Mouse (Mus musculus) myocyte (in vitro differentiated cells): ENCODE measurements around the gene Rabl3.

ENCODE experiments used
- CEBPB ChIP-seq: IDR thresholded peaks from 2 replicates; pipeline ENCODE4 v1.6.1; 2011; ENCODE audit warnings: mild to moderate bottlenecking, moderate library complexity; ENCODE audit not compliant: poor library complexity, insufficient read depth, severe bottlenecking
- E2F4 ChIP-seq: IDR thresholded peaks from one replicate; pipeline ENCODE4 v1.6.1; 2011; ENCODE audit warnings: mild to moderate bottlenecking, control low read depth, moderate library complexity; ENCODE audit not compliant: insufficient read depth
- MAX ChIP-seq: IDR thresholded peaks from one replicate; pipeline ENCODE4 v1.6.1; 2011; ENCODE audit warnings: low read depth, mild to moderate bottlenecking, control low read depth
- MYOD1 ChIP-seq, 3 experiments: IDR thresholded peaks; one replicate each; pipeline ENCODE4 v1.6.1; 2011; ENCODE audit warnings: control low read depth in 2 of 3, low read depth in 2 of 3, mild to moderate bottlenecking in 2 of 3, moderate library complexity in 1 of 3; ENCODE audit not compliant: insufficient read length in 2 of 3, control insufficient read depth in 1 of 3
- MYOG ChIP-seq, 3 experiments: IDR thresholded peaks; one replicate each; pipeline ENCODE4 v1.6.1; 2011; ENCODE audit warnings: control low read depth in 2 of 3, low read depth in 2 of 3, mild to moderate bottlenecking in 2 of 3; ENCODE audit not compliant: insufficient read length in 2 of 3, control insufficient read depth in 1 of 3, insufficient read depth in 1 of 3
- POLR2A ChIP-seq: IDR thresholded peaks from one replicate; pipeline ENCODE4 v1.6.1; 2011; ENCODE audit warnings: low read depth, mild to moderate bottlenecking, control low read depth, moderate library complexity; ENCODE audit not compliant: insufficient read length
- REST ChIP-seq: IDR thresholded peaks from one replicate; pipeline ENCODE4 v1.6.1; 2011; ENCODE audit warnings: mild to moderate bottlenecking, control low read depth, moderate library complexity; ENCODE audit not compliant: insufficient read depth, insufficient read length
- SRF ChIP-seq: IDR thresholded peaks from one replicate; pipeline ENCODE4 v1.6.1; 2011; ENCODE audit warnings: low read depth; ENCODE audit not compliant: control insufficient read depth, insufficient read length
- TCF12 ChIP-seq: IDR thresholded peaks from one replicate; pipeline ENCODE4 v1.6.1; 2011; ENCODE audit warnings: mild to moderate bottlenecking, control low read depth; ENCODE audit not compliant: poor library complexity, insufficient read depth, severe bottlenecking
- TCF3 ChIP-seq: IDR thresholded peaks from one replicate; pipeline ENCODE4 v1.6.1; 2011; ENCODE audit warnings: low read depth, control low read depth; ENCODE audit not compliant: insufficient read length
- USF1 ChIP-seq: IDR thresholded peaks from one replicate; pipeline ENCODE4 v1.6.1; 2011; ENCODE audit warnings: low read depth, mild to moderate bottlenecking, control low read depth, moderate library complexity

- TF ChIP-seq POLR2A: no peak
- no peak for TF ChIP-seq TCF12
- no peak for TF ChIP-seq MAX
- TF ChIP-seq MYOG (IDR thresholded peaks at IDR 0.05; ENCODE audit: control insufficient read depth in 1 of 3, insufficient read depth in 1 of 3, insufficient read length in 2 of 3, low read depth in 2 of 3): no peak
- TF ChIP-seq TCF3: no peak
- TF ChIP-seq CEBPB: no peak
- no peak for TF ChIP-seq MYOD1 (IDR thresholded peaks at IDR 0.05; ENCODE audit: control insufficient read depth in 1 of 3, insufficient read length in 2 of 3, low read depth in 2 of 3)
- TF ChIP-seq E2F4: no peak
- no peak for TF ChIP-seq USF1
- TF ChIP-seq SRF: no peak
- no peak for TF ChIP-seq REST
Measured at GRCm38 (mm10) chr16:37540776-37541175, 1.1 kb downstream of the Rabl3 start.
